Mouse (Mus musculus) liver, embryonic 15.5 days (tissue): ENCODE measurements around the gene Tom1. TPM values are rescaled to one million over a fixed set of nuclear protein-coding genes. Genes with fewer than 3 reads are reported as not detected.

ENCODE experiments used
- ATAC-seq: fragments of 200-750 bp; cut with Nextera tagmentation; 2 replicates; pipeline ENCODE4 v1.8.0; 2017; ENCODE audit warnings: moderate number of reproducible peaks, mild to moderate bottlenecking, moderate library complexity; ENCODE audit not compliant: insufficient read depth
- H3K27ac ChIP-seq: fragments of 300-500 bp; sonication (generic); replicated peaks from 2 replicates; pipeline ENCODE4 v1.5.1; 2015; ENCODE audit warnings: mild to moderate bottlenecking, inconsistent platforms
- H3K27me3 ChIP-seq: fragments of 300-500 bp; sonication (generic); 2 replicates; pipeline ENCODE4 v1.6.1; 2015; ENCODE audit warnings: mild to moderate bottlenecking, inconsistent platforms
- H3K36me3 ChIP-seq: fragments of 300-500 bp; sonication (generic); replicated peaks from 2 replicates; pipeline ENCODE4 v1.6.1; 2015; ENCODE audit warnings: moderate library complexity, mild to moderate bottlenecking, inconsistent platforms
- H3K4me1 ChIP-seq: fragments of 300-500 bp; sonication (generic); replicated peaks from 2 replicates; pipeline ENCODE4 v1.6.1; 2015; ENCODE audit warnings: inconsistent platforms
- H3K4me2 ChIP-seq: fragments of 300-500 bp; sonication (generic); 2 replicates; pipeline ENCODE4 v1.6.1; 2015; ENCODE audit warnings: moderate library complexity, mild to moderate bottlenecking, inconsistent platforms
- H3K4me3 ChIP-seq: fragments of 300-500 bp; sonication (generic); replicated peaks from 2 replicates; pipeline ENCODE4 v1.5.1; 2015; ENCODE audit warnings: mild to moderate bottlenecking, inconsistent platforms
- H3K9ac ChIP-seq: fragments of 300-500 bp; sonication (generic); 2 replicates; pipeline ENCODE4 v1.6.1; 2015; ENCODE audit warnings: moderate library complexity, mild to moderate bottlenecking, inconsistent platforms
- H3K9me3 ChIP-seq: fragments of 300-500 bp; sonication (generic); replicated peaks from 2 replicates; pipeline ENCODE4 v1.6.1; 2016; ENCODE audit warnings: inconsistent platforms
- whole genome bisulfite sequencing: fragments of 180-500 bp; shearing (Covaris S2); methylation state at CpG from one replicate; pipeline ENCODE4 v1.1.7; 2015; ENCODE audit warnings: mixed read lengths; ENCODE audit not compliant: insufficient replicate concordance; 5-methylcytosine and 5-hydroxymethylcytosine counted together
- polyA plus RNA-seq: library from polyadenylated mRNA; unstranded; fragments of >200 nt; fragmentation: Nextera tagmentation; extraction: Ambion mirVana; gene quantifications from 2 replicates; pipeline ENCODE4 v1.2.1, GENCODE M21; 2015

Gene Tom1
- polyA plus RNA-seq, 1 experiment from 2014 or later = 13.2 TPM

GRCm38 (mm10) chr8:75119287-75119686, 85.8 kb downstream of the Tom1 start:
- Histone ChIP-seq H3K36me3 (peaks cover 100% of the 10 kb centered on the region), H3K9ac (no peak overlapping the region), H3K27me3 (no peaks in the 10 kb centered on the region), H3K4me1 (peaks cover 9% of the 10 kb centered on the region; the same call in 1 of the 2 replicates), H3K4me2 (no peak overlapping the region), H3K4me3 (no peak overlapping the region), H3K27ac (no peak overlapping the region), H3K9me3 (no peaks in the 10 kb centered on the region)
- WGBS = 88% methylated on average over 2 of the region's 2 CpGs
- ATAC-seq = no peak

Other genes starting within 250 kb of the Tom1 start
- gene Isx, start 160.5 kb upstream of the Tom1 start, polyA plus RNA-seq = not detected in 2 replicates
- gene Hmgxb4, start 40.3 kb upstream of the Tom1 start, polyA plus RNA-seq = 11.0 and 11.5 TPM in 2 replicates
- gene Hmox1, start 59.9 kb downstream of the Tom1 start, polyA plus RNA-seq = 151 and 170 TPM in 2 replicates
- 154 and 161 TPM in 2 replicates for gene Mcm5, start 75.9 kb downstream of the Tom1 start, polyA plus RNA-seq
- not detected in 2 replicates for gene Rasd2, start 180.2 kb downstream of the Tom1 start, polyA plus RNA-seq